Mouse (Mus musculus) T-helper 2 cell (primary cell): Measurements from ENCODE around the gene Tvp23b.

Experiments
- in situ Hi-C: fragments of 300-600 bp; cut with MboI, MseI; formaldehyde crosslinking; loops from one replicate; pipeline ENCODE4 v1.15.1; 2025; ENCODE audit warnings: high pct_unique_total_duplicates

The Tvp23b gene

GRCm38 (mm10) chr11:62938921-62939320 lies 59.7 kb downstream of the Tvp23b start:
- in situ Hi-C loops: loop anchor here (10.0 kb wide), 1 partner anchor 66 kb away; no protein-coding TSS in a partner anchor

GRCm38 (mm10) chr11:62940176-62940575 lies 60.9 kb downstream of the Tvp23b start:
- in situ Hi-C loops: no loop called here

- in situ Hi-C loops: no loop called here
Observed at GRCm38 (mm10) chr11:62943538-62943937, 64.3 kb downstream of the Tvp23b start.

GRCm38 (mm10) chr11:62945514-62945913 lies 66.3 kb downstream of the Tvp23b start:
- in situ Hi-C loops: no loop called here

GRCm38 (mm10) chr11:62949548-62949947 lies 70.3 kb downstream of the Tvp23b start:
- in situ Hi-C loops: no loop called here

- in situ Hi-C loops: no loop called here
Observed at GRCm38 (mm10) chr11:62951012-62951411, 71.8 kb downstream of the Tvp23b start, which contains the start of gene Cdrt4. Gene Cdrt4, plus strand, starts transcription at chr11:62951193.

GRCm38 (mm10) chr11:62954766-62955165 lies 75.5 kb downstream of the Tvp23b start:
- in situ Hi-C loops: no loop called here

- in situ Hi-C loops: no loop called here
Observed at GRCm38 (mm10) chr11:62955186-62955585, 75.9 kb downstream of the Tvp23b start.

GRCm38 (mm10) chr11:62955776-62956175 lies 76.5 kb downstream of the Tvp23b start:
- in situ Hi-C loops: no loop called here

GRCm38 (mm10) chr11:62957626-62958180 lies 78.4 kb downstream of the Tvp23b start:
- in situ Hi-C loops: no loop called here

- in situ Hi-C loops: no loop called here
Observed at GRCm38 (mm10) chr11:62963292-62963691, 84.0 kb downstream of the Tvp23b start.

GRCm38 (mm10) chr11:62966424-62966764 lies 87.1 kb downstream of the Tvp23b start:
- in situ Hi-C loops: no loop called here
